Mouse (Mus musculus): Measurements from ENCODE around the gene Hspa14.

- TF ChIP-seq POLR2A (IDR thresholded peaks at IDR 0.05; ENCODE audit: low read depth, low read length): peak; percentile 59; the same call in 1 of the 2 replicates
- no peak for TF ChIP-seq CTCF (IDR thresholded peaks at IDR 0.05; ENCODE audit: extremely low read depth, insufficient read length, insufficient replicate concordance, low read depth, low read length)
Measured at GRCm38 (mm10) chr2:3512552-3513454, at the start of gene Hspa14, which contains the start of the genes Gm45902 and Cdnf.

Data from small intestine, adult 2 months (tissue).